Mouse (Mus musculus): ENCODE data around the gene Ergic3. TPM values are rescaled to one million over a fixed set of nuclear protein-coding genes. Genes with fewer than 3 reads are reported as not detected.

Ergic3 gene
- polyA plus RNA-seq, 1 experiment from 2014 or later: 438 TPM

GRCm38 (mm10) chr2:155991863-155992321 lies 16.0 kb upstream of the Ergic3 start:
- ATAC-seq (ENCODE audit: low FRiP score): no peak
- 80% methylated on average over 14 of the region's 14 CpGs for whole genome bisulfite sequencing
- no peak overlapping the region for H3K27ac ChIP-seq (replicated peaks)
- no peak overlapping the region for H3K4me2 ChIP-seq
- H3K27me3 ChIP-seq (replicated peaks): no peaks in the 10 kb centered on the region
- H3K4me1 ChIP-seq: no peaks in the 10 kb centered on the region
- H3K9ac ChIP-seq (replicated peaks): no peak overlapping the region
- no peak overlapping the region for H3K4me3 ChIP-seq (replicated peaks)
- H3K36me3 ChIP-seq: peaks cover 96% of the 10 kb centered on the region
- no peaks in the 10 kb centered on the region for H3K9me3 ChIP-seq (replicated peaks)

- no peak overlapping the region for H3K4me3 ChIP-seq (replicated peaks)
- peaks cover 12% of the 10 kb centered on the region for H3K36me3 ChIP-seq
- no peaks in the 10 kb centered on the region for H3K9me3 ChIP-seq (replicated peaks)
- H3K4me2 ChIP-seq: no peak overlapping the region
- H3K9ac ChIP-seq (replicated peaks): no peak overlapping the region
- H3K4me1 ChIP-seq: peaks cover 16% of the 10 kb centered on the region
- no peaks in the 10 kb centered on the region for H3K27me3 ChIP-seq (replicated peaks)
- no peak for ATAC-seq (ENCODE audit: low FRiP score)
- WGBS: 93% methylated on average over 4 of the region's 4 CpGs
- no peak overlapping the region for H3K27ac ChIP-seq (replicated peaks)
Observed at GRCm38 (mm10) chr2:156005393-156005792, 2.5 kb upstream of the Ergic3 start.

- no peak for ATAC-seq (ENCODE audit: low FRiP score)
- Histone ChIP-seq H3K4me1 (no peaks in the 10 kb centered on the region), H3K4me2 (no peak overlapping the region), H3K9ac (replicated peaks) (no peak overlapping the region), H3K9me3 (replicated peaks) (no peaks in the 10 kb centered on the region), H3K27ac (replicated peaks) (no peak overlapping the region), H3K27me3 (replicated peaks) (no peaks in the 10 kb centered on the region), H3K4me3 (replicated peaks) (no peak overlapping the region), H3K36me3 (peaks cover 73% of the 10 kb centered on the region)
- 93% methylated on average over 3 of the region's 3 CpGs for WGBS
Observed at GRCm38 (mm10) chr2:156018106-156018505, 10.3 kb downstream of the Ergic3 start.

GRCm38 (mm10) chr2:156021219-156021618 lies 13.4 kb downstream of the Ergic3 start:
- Histone ChIP-seq H3K9me3 (replicated peaks) (no peaks in the 10 kb centered on the region), H3K4me1 (no peaks in the 10 kb centered on the region), H3K27me3 (replicated peaks) (no peaks in the 10 kb centered on the region), H3K9ac (replicated peaks) (no peak overlapping the region), H3K27ac (replicated peaks) (no peak overlapping the region), H3K36me3 (peaks cover 42% of the 10 kb centered on the region), H3K4me2 (no peak overlapping the region), H3K4me3 (replicated peaks) (no peak overlapping the region)
- WGBS: 92% methylated on average over 8 of the region's 8 CpGs
- ATAC-seq (ENCODE audit: low FRiP score): no peak

GRCm38 (mm10) chr2:156021765-156022164 lies 13.9 kb downstream of the Ergic3 start:
- H3K4me2 ChIP-seq: no peak overlapping the region
- 87% methylated on average over 2 of the region's 2 CpGs for WGBS
- H3K9me3 ChIP-seq (replicated peaks): no peaks in the 10 kb centered on the region
- H3K36me3 ChIP-seq: peaks cover 36% of the 10 kb centered on the region
- H3K27ac ChIP-seq (replicated peaks): no peak overlapping the region
- H3K27me3 ChIP-seq (replicated peaks): no peaks in the 10 kb centered on the region
- no peak overlapping the region for H3K9ac ChIP-seq (replicated peaks)
- H3K4me3 ChIP-seq (replicated peaks): no peak overlapping the region
- ATAC-seq (ENCODE audit: low FRiP score): no peak
- H3K4me1 ChIP-seq: no peaks in the 10 kb centered on the region

GRCm38 (mm10) chr2:156025482-156025881 lies 17.6 kb downstream of the Ergic3 start:
- Histone ChIP-seq H3K36me3 (peaks cover 1% of the 10 kb centered on the region; the same call in 1 of the 2 replicates), H3K4me3 (replicated peaks) (no peak overlapping the region), H3K27me3 (replicated peaks) (no peaks in the 10 kb centered on the region), H3K9ac (replicated peaks) (no peak overlapping the region), H3K4me1 (no peaks in the 10 kb centered on the region), H3K27ac (replicated peaks) (no peak overlapping the region), H3K9me3 (replicated peaks) (no peaks in the 10 kb centered on the region), H3K4me2 (no peak overlapping the region)
- no peak for ATAC-seq (ENCODE audit: low FRiP score)

GRCm38 (mm10) chr2:156039390-156039789 lies 31.5 kb downstream of the Ergic3 start:
- Histone ChIP-seq H3K4me1 (no peaks in the 10 kb centered on the region), H3K27ac (replicated peaks) (no peak overlapping the region)

GRCm38 (mm10) chr2:156042903-156043302 lies 35.1 kb downstream of the Ergic3 start:
- H3K36me3 ChIP-seq: no peaks in the 10 kb centered on the region
- no peaks in the 10 kb centered on the region for H3K9me3 ChIP-seq (replicated peaks)
- H3K4me1 ChIP-seq: no peaks in the 10 kb centered on the region
- 84% methylated on average over 8 of the region's 8 CpGs for WGBS
- ATAC-seq (ENCODE audit: low FRiP score): no peak
- H3K4me2 ChIP-seq: no peak overlapping the region
- H3K9ac ChIP-seq (replicated peaks): no peak overlapping the region
- peaks cover 8% of the 10 kb centered on the region; the same call in 1 of the 2 replicates for H3K27me3 ChIP-seq (replicated peaks)
- no peak overlapping the region for H3K4me3 ChIP-seq (replicated peaks)
- H3K27ac ChIP-seq (replicated peaks): no peak overlapping the region

More at GRCm38 (mm10) chr2:156039390-156039789, 31.5 kb downstream of the Ergic3 start:
- Histone ChIP-seq H3K9ac (replicated peaks) (no peak overlapping the region), H3K4me2 (no peak overlapping the region), H3K4me3 (replicated peaks) (no peak overlapping the region), H3K36me3 (no peaks in the 10 kb centered on the region), H3K9me3 (replicated peaks) (no peaks in the 10 kb centered on the region), H3K27me3 (replicated peaks) (no peaks in the 10 kb centered on the region)
- no peak for ATAC-seq (ENCODE audit: low FRiP score)
- 92% methylated on average over 3 of the region's 3 CpGs for WGBS

GRCm38 (mm10) chr2:156047929-156048328 lies 40.1 kb downstream of the Ergic3 start:
- no peaks in the 10 kb centered on the region for H3K9me3 ChIP-seq (replicated peaks)
- no peak overlapping the region for H3K27ac ChIP-seq (replicated peaks)
- 6% methylated on average over 19 of the region's 19 CpGs for WGBS
- no peak overlapping the region for H3K9ac ChIP-seq (replicated peaks)
- no peak for ATAC-seq (ENCODE audit: low FRiP score)
- peaks cover 8% of the 10 kb centered on the region; the same call in 1 of the 2 replicates for H3K27me3 ChIP-seq (replicated peaks)
- no peaks in the 10 kb centered on the region for H3K36me3 ChIP-seq
- no peaks in the 10 kb centered on the region for H3K4me1 ChIP-seq
- no peak overlapping the region for H3K4me3 ChIP-seq (replicated peaks)
- peak overlapping the region; percentile 32 for H3K4me2 ChIP-seq

GRCm38 (mm10) chr2:156052816-156053215 lies 45.0 kb downstream of the Ergic3 start, which contains the start of gene Fer1l4:
Gene Fer1l4 (minus strand): TSS chr2:156052947.
- Histone ChIP-seq H3K4me3 (replicated peaks) (no peak within 1 kb of the TSS), H3K9me3 (replicated peaks) (no peaks in the 10 kb centered on the region), H3K4me2 (no peak within 1 kb of the TSS), H3K27ac (replicated peaks) (no peak within 1 kb of the TSS), H3K4me1 (no peaks in the 10 kb centered on the region), H3K27me3 (replicated peaks) (no peaks in the 10 kb centered on the region), H3K36me3 (no peaks in the 10 kb centered on the region), H3K9ac (replicated peaks) (no peak within 1 kb of the TSS)
- 86% methylated on average over 9 of the region's 9 CpGs for WGBS
- ATAC-seq (ENCODE audit: low FRiP score): no peak

- Histone ChIP-seq H3K4me2 (peak within 1 kb of the TSS; percentile 96), H3K27ac (replicated peaks) (peak within 1 kb of the TSS; percentile 87), H3K9me3 (replicated peaks) (no peaks in the 10 kb centered on the region), H3K9ac (replicated peaks) (peak within 1 kb of the TSS; percentile 79), H3K27me3 (replicated peaks) (no peaks in the 10 kb centered on the region), H3K4me3 (replicated peaks) (peak within 1 kb of the TSS; percentile 81), H3K4me1 (peaks cover 13% of the 10 kb centered on the region), H3K36me3 (peaks cover 23% of the 10 kb centered on the region)
- under 1% methylated on average over 77 of the region's 81 CpGs for WGBS
- peak; percentile 82 for ATAC-seq (ENCODE audit: low FRiP score)
Observed at GRCm38 (mm10) chr2:156065099-156066041, 57.5 kb downstream of the Ergic3 start, which contains the start of gene Spag4. Gene Spag4 (plus strand): TSS chr2:156065175.

GRCm38 (mm10) chr2:156066126-156066525 lies 58.3 kb downstream of the Ergic3 start:
- H3K27ac ChIP-seq (replicated peaks): 0 out of 2 replicates have a peak overlapping the region, but pooled peaks have one; percentile 87
- peaks cover 29% of the 10 kb centered on the region for H3K36me3 ChIP-seq
- H3K27me3 ChIP-seq (replicated peaks): no peaks in the 10 kb centered on the region
- H3K9me3 ChIP-seq (replicated peaks): no peaks in the 10 kb centered on the region
- ATAC-seq (ENCODE audit: low FRiP score): peak; percentile 15; the same call in 1 of the 2 replicates
- H3K4me2 ChIP-seq: peak overlapping the region; percentile 96
- H3K4me1 ChIP-seq: peaks cover 13% of the 10 kb centered on the region
- peak overlapping the region; percentile 81 for H3K4me3 ChIP-seq (replicated peaks)
- H3K9ac ChIP-seq (replicated peaks): peak overlapping the region; percentile 79
- WGBS: 33% methylated on average over 10 of the region's 10 CpGs

Data from neural tube, embryonic 15.5 days (tissue).